Mouse (Mus musculus) myocyte (in vitro differentiated cells): ENCODE data around the gene Tal1. TPM values are rescaled to one million over a fixed set of nuclear protein-coding genes. Genes with fewer than 3 reads are reported as not detected.

Source experiments
- H3K27me3 ChIP-seq: one replicate; pipeline ENCODE4 v1.6.1; 2011; ENCODE audit not compliant: control insufficient read depth, insufficient read depth, insufficient read length
- H3K36me3 ChIP-seq: one replicate; pipeline ENCODE4 v1.6.1; 2011; ENCODE audit not compliant: control insufficient read depth, insufficient read depth
- H3K4me2 ChIP-seq: one replicate; pipeline ENCODE4 v1.6.1; 2011; ENCODE audit warnings: low read depth, control low read depth
- H3K4me3 ChIP-seq: one replicate; pipeline ENCODE4 v1.5.1; 2011; ENCODE audit warnings: mild to moderate bottlenecking, control low read depth, moderate library complexity
- H3K79me2 ChIP-seq: one replicate; pipeline ENCODE4 v1.6.1; 2011; ENCODE audit not compliant: control insufficient read depth, insufficient read depth
- H3ac ChIP-seq: one replicate; pipeline ENCODE4 v1.6.1; 2011; ENCODE audit not compliant: control insufficient read depth, insufficient read length
- CEBPB ChIP-seq: IDR thresholded peaks from 2 replicates; pipeline ENCODE4 v1.6.1; 2011; ENCODE audit warnings: mild to moderate bottlenecking, moderate library complexity; ENCODE audit not compliant: poor library complexity, insufficient read depth, severe bottlenecking
- E2F4 ChIP-seq: IDR thresholded peaks from one replicate; pipeline ENCODE4 v1.6.1; 2011; ENCODE audit warnings: mild to moderate bottlenecking, control low read depth, moderate library complexity; ENCODE audit not compliant: insufficient read depth
- MAX ChIP-seq: IDR thresholded peaks from one replicate; pipeline ENCODE4 v1.6.1; 2011; ENCODE audit warnings: low read depth, mild to moderate bottlenecking, control low read depth
- MYOD1 ChIP-seq, 3 experiments: IDR thresholded peaks; one replicate each; pipeline ENCODE4 v1.6.1; 2011; ENCODE audit warnings: control low read depth in 2 of 3, low read depth in 2 of 3, mild to moderate bottlenecking in 2 of 3, moderate library complexity in 1 of 3; ENCODE audit not compliant: insufficient read length in 2 of 3, control insufficient read depth in 1 of 3
- MYOG ChIP-seq, 3 experiments: IDR thresholded peaks; one replicate each; pipeline ENCODE4 v1.6.1; 2011; ENCODE audit warnings: control low read depth in 2 of 3, low read depth in 2 of 3, mild to moderate bottlenecking in 2 of 3; ENCODE audit not compliant: insufficient read length in 2 of 3, control insufficient read depth in 1 of 3, insufficient read depth in 1 of 3
- POLR2A ChIP-seq: IDR thresholded peaks from one replicate; pipeline ENCODE4 v1.6.1; 2011; ENCODE audit warnings: low read depth, mild to moderate bottlenecking, control low read depth, moderate library complexity; ENCODE audit not compliant: insufficient read length
- POLR2AphosphoS2 ChIP-seq: IDR thresholded peaks from one replicate; pipeline ENCODE4 v1.6.1; 2011; ENCODE audit warnings: low read depth, control low read depth; ENCODE audit not compliant: insufficient read length
- REST ChIP-seq: IDR thresholded peaks from one replicate; pipeline ENCODE4 v1.6.1; 2011; ENCODE audit warnings: mild to moderate bottlenecking, control low read depth, moderate library complexity; ENCODE audit not compliant: insufficient read depth, insufficient read length
- SRF ChIP-seq: IDR thresholded peaks from one replicate; pipeline ENCODE4 v1.6.1; 2011; ENCODE audit warnings: low read depth; ENCODE audit not compliant: control insufficient read depth, insufficient read length
- TCF12 ChIP-seq: IDR thresholded peaks from one replicate; pipeline ENCODE4 v1.6.1; 2011; ENCODE audit warnings: mild to moderate bottlenecking, control low read depth; ENCODE audit not compliant: poor library complexity, insufficient read depth, severe bottlenecking
- TCF3 ChIP-seq: IDR thresholded peaks from one replicate; pipeline ENCODE4 v1.6.1; 2011; ENCODE audit warnings: low read depth, control low read depth; ENCODE audit not compliant: insufficient read length
- USF1 ChIP-seq: IDR thresholded peaks from one replicate; pipeline ENCODE4 v1.6.1; 2011; ENCODE audit warnings: low read depth, mild to moderate bottlenecking, control low read depth, moderate library complexity
- polyA plus RNA-seq: library from polyadenylated mRNA; unstranded; fragments of >200 nt; fragmentation: generic; extraction: Trizol; gene quantifications from one replicate; pipeline ENCODE4 v1.2.1, GENCODE M21; 2012; ENCODE audit warnings: missing spikeins

Tal1 gene
- polyA plus RNA-seq, 1 experiment = not detected

GRCm38 (mm10) chr4:115085522-115086095 is 29.4 kb downstream of the Tal1 start:
- no peak overlapping the region for H3ac ChIP-seq
- H3K27me3 ChIP-seq = peaks cover 18% of the 10 kb centered on the region
- H3K4me3 ChIP-seq = no peak overlapping the region
- H3K79me2 ChIP-seq = no peaks in the 10 kb centered on the region
- no peaks in the 10 kb centered on the region for H3K36me3 ChIP-seq
- H3K4me2 ChIP-seq = no peak overlapping the region
- no peak for TF ChIP-seq CEBPB
- no peak for TF ChIP-seq MAX
- TF ChIP-seq SRF = no peak
- TF ChIP-seq MYOG (IDR thresholded peaks at IDR 0.05; ENCODE audit: control insufficient read depth in 1 of 3, insufficient read depth in 1 of 3, insufficient read length in 2 of 3, low read depth in 2 of 3) = no peak
- TF ChIP-seq USF1 = no peak
- no peak for TF ChIP-seq REST
- no peak for TF ChIP-seq TCF3
- TF ChIP-seq POLR2A = no peak
- TF ChIP-seq TCF12 = no peak
- no peak for TF ChIP-seq POLR2AphosphoS2
- TF ChIP-seq E2F4 = no peak
- no peak for TF ChIP-seq MYOD1 (IDR thresholded peaks at IDR 0.05; ENCODE audit: control insufficient read depth in 1 of 3, insufficient read length in 2 of 3, low read depth in 2 of 3)

- TF ChIP-seq POLR2A (no peak), MYOG (IDR thresholded peaks at IDR 0.05; ENCODE audit: control insufficient read depth in 1 of 3, insufficient read depth in 1 of 3, insufficient read length in 2 of 3, low read depth in 2 of 3) (no peak), MAX (no peak)
- Histone ChIP-seq H3ac (no peak overlapping the region), H3K36me3 (no peaks in the 10 kb centered on the region), H3K4me2 (no peak overlapping the region), H3K79me2 (no peaks in the 10 kb centered on the region), H3K27me3 (peaks cover 18% of the 10 kb centered on the region), H3K4me3 (no peak overlapping the region)
Measured at GRCm38 (mm10) chr4:115086257-115086656, 30.0 kb downstream of the Tal1 start.

- H3ac ChIP-seq = no peak overlapping the region
- no peaks in the 10 kb centered on the region for H3K79me2 ChIP-seq
- H3K4me3 ChIP-seq = no peak overlapping the region
- H3K4me2 ChIP-seq = no peak overlapping the region
- peaks cover 18% of the 10 kb centered on the region for H3K27me3 ChIP-seq
- no peak for TF ChIP-seq REST
- TF ChIP-seq POLR2A = no peak
- TF ChIP-seq MYOD1 (IDR thresholded peaks at IDR 0.05; ENCODE audit: control insufficient read depth in 1 of 3, insufficient read length in 2 of 3, low read depth in 2 of 3) = no peak
- TF ChIP-seq E2F4 = no peak
- TF ChIP-seq TCF3 = no peak
- no peak for TF ChIP-seq MAX
- no peak for TF ChIP-seq MYOG (IDR thresholded peaks at IDR 0.05; ENCODE audit: control insufficient read depth in 1 of 3, insufficient read depth in 1 of 3, insufficient read length in 2 of 3, low read depth in 2 of 3)
- H3K36me3 ChIP-seq = no peaks in the 10 kb centered on the region
Measured at GRCm38 (mm10) chr4:115086763-115087415, 30.7 kb downstream of the Tal1 start.

GRCm38 (mm10) chr4:115088611-115089338 is 32.5 kb downstream of the Tal1 start, which contains the start of gene Pdzk1ip1:
Gene Pdzk1ip1, plus strand, starts transcription at chr4:115088708.
- Histone ChIP-seq H3ac (no peak within 1 kb of the TSS), H3K4me2 (peak within 1 kb of the TSS; percentile 49), H3K4me3 (no peak within 1 kb of the TSS), H3K79me2 (no peaks in the 10 kb centered on the region), H3K36me3 (no peaks in the 10 kb centered on the region), H3K27me3 (peaks cover 25% of the 10 kb centered on the region)
- TF ChIP-seq CEBPB (no peak), TCF12 (no peak), MAX (no peak), POLR2A (no peak), TCF3 (no peak), MYOG (IDR thresholded peaks at IDR 0.05; ENCODE audit: control insufficient read depth in 1 of 3, insufficient read depth in 1 of 3, insufficient read length in 2 of 3, low read depth in 2 of 3) (no peak), SRF (no peak), REST (no peak), MYOD1 (IDR thresholded peaks at IDR 0.05; ENCODE audit: control insufficient read depth in 1 of 3, insufficient read length in 2 of 3, low read depth in 2 of 3) (no peak), USF1 (no peak), POLR2AphosphoS2 (no peak), E2F4 (no peak)
